Mouse (Mus musculus) cerebellum, postnatal 14 days (tissue): ENCODE data around the gene Bicd2.

ENCODE experiments used
- DNase-seq, 2 experiments: peaks; one replicate each; pipeline ENCODE4 v3.0.0; 2021; ENCODE audit warnings: mixed read lengths in 2 of 2

Gene Bicd2

DNA sequence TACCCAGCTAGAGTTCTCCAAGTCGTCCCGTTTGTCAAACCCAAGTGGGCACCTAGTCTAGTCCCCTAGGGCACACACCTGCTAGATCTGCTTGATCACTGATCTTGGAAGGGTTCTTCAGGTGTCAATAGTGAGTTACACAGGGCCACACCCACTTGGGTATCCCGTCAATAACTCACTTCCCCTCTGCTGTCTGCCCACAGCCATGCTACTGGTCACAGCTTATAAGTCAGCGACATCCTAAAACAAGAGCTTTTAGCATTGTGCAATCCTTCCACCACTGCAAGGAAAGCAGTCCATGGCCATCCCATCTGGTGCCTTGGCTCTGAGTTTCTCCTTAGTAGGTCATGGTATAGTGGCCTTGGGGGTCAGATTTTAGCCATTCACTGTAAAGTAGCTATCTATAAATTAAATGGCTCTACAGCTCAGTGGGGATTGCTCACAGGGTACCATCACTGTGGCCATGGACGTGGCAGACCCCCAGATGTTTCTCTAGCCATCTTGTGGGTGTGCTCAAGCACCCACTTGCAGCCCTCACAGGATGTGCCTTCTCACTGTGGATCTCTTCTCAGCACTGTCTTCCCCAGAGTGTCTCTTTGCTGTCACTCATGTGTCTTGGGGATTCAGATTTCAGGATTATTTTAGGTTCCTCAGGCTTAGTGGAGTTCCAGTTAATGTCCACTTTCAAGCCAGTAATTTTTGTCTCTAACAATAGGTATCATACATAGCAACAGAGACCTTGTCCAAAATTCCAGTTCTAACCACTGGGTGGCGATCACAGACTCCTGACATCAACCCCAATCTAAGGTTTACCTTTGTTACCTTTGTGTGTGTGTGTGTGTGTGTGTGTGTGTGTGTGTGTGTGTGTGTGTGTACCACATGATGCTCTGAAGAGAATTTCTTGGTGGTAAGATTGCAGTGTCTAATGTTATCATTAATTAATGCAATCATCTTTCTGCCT lies 14.9 kb upstream of the Bicd2 start:
- DNase-seq = peak; percentile 79 to 84

DNA sequence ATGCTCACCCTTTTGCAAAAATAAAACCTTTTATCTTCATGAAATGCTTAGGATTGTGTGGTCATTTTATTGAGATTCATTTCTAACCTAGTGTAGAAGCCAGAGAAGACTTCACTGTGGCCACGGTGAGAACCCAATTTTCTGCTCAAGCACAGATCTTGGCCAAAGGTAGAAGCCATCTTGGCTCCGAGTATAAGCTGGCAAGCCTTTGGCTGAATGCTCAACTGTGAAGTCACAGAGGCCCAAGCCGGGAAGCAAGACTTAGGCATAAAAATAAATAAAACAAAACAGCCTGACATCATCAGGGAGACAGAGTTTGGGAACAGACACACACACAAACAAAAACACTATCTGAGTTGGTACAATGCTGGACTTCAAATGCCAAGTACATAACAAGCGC lies 13.3 kb upstream of the Bicd2 start:
- DNase-seq = peak; percentile 37 to 57

DNA sequence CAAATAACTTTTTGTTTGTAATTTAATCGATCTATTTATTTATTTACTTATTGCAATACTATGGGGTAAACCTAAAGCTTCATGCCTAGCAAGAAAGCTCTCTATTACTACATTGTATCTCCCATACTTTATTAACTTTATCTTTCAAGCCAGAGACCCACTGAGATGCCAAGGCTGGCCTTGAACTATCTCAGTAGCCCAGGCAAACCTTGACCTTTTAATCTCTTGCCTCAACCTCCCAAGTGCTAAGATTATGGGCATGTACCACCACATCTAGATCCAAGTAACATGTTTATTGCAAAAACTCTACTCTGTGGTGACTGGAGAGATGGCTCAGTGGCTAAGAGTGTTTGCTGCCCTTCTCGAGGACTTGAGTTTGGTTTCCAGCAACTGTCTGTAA lies 8.1 kb upstream of the Bicd2 start:
- no peak for DNase-seq

DNA sequence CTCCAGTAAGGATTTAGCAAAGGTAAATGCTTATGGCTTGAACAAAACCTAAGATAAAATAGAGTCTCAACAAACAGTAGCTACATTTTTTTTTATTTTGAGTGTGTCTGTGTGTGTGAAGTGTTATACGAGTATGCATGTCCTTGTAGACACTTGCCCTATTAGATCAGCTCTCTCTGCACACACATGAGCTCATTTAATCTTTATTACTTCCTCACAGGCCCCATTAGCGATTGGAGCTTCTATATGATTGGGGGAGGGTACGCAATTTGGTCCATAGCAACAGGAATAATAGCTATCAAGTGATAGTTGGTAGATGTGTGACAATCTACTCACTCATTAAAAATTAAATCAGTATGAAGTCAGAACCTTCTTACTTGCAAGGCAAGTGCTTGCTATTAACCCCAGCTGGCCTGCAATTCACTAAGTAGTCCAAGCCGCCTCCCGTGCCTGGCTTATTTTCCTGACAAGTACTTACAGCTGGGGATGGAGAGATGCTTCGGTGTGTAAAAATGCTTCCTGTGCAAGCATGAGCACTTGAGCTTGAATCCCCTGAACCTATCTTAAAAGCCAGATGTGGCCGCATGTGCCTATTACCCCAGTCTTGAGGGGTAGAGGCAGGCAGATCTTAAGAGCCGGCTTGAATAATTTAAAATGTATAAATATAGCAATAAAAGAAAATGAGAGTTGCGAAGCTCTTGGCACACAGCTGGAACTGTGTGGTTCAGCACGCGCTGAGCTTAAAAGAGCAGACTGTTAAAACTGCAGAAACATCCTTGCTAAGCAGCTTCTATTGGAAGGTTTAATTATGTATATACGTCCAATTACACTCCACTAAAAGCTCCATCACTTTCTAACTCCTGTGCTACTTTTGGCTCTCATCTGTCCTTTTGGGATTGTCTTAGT lies 6.1 kb upstream of the Bicd2 start:
- DNase-seq = no peak

DNA sequence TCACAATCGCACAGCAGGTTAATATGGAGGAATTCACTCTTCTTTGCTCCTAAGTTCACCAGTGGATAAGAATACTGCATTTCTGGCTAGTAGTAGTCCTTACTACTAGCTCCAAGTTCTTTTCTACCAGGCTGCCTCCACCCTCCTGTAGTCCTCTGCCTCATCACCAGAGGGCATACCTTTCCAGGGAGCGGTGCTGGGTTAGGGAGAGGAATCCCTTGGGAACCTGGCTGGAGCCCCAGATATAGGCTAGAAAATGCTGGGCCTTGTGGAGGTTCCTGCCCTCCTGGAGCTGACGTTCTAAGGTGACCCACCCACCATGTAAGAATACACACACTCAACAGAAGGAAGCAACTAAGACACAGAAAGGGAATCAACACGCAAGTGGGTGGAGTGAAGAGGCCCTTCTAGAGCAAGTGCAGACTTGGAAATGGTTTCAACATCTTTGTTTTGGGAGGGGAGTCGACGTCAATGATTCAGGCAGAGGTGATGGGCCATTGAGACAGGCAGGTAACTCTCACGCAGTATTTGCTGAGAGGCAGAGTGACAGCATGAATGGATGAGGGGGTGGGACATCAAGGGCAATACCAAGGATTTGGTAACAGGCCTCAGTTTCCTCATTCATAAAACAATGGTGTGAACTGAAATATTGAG lies 2.4 kb upstream of the Bicd2 start:
- no peak for DNase-seq

DNA sequence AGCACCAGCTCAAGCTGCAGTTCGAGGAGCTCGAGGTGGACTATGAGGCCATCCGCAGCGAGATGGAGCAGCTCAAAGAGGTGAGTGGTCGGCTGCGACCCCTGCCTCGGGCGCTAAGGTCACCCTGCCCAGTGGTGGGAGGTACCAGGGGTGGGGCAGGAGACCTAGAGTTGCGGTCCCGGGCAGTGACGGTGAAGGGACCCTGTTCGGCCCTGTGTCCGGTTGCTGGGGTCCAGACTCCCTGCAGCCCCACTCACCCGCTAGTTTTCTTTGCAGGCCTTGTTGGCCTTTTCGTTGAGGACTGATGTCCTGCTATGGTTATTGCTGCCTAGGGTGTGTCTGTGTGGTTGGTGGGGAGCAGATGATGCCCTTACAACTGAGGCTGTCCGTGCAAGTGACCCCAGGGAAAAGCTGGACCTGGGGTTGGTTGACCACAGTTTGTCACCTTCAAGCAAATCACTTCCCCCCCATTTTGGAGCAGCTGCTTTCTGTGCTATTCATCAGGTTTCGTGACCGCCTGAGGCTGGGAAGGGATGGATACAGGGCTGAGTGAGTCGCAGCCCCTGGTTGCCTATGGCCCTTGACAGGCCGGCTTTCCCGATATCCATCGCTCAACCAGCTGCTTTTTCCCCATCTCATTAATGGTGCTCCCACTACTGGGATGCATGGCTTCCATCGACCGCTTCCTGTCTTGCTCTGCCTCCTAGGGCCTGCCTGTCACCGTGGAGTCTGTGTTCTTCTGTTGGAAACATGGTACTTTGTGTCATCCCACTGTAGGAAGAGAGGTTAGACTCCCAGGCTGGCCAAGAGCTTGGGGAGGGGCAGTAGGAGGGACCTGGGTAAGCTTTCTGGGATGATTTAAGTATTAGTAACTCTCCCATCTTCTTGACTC lies 692 bp downstream of the Bicd2 start:
- DNase-seq = no peak

DNA sequence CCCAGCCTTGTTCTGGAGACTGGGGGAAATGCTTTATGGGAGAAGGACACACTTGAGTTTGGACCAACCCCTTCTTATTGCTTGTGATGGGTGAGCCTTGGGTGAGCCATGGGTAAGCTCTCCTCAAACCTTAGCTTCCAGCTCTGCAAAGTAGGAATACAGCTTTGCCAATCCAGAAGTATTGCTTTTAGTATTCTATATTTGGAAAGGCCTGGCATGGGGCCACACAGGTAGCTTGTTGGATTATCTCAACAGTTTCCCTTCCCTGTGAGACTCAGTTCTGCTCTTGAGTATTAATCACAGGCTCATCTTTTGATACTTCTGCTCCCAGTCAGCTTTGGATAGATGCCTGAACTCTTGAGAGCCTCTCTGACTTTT lies 1.3 kb downstream of the Bicd2 start:
- no peak for DNase-seq

DNA sequence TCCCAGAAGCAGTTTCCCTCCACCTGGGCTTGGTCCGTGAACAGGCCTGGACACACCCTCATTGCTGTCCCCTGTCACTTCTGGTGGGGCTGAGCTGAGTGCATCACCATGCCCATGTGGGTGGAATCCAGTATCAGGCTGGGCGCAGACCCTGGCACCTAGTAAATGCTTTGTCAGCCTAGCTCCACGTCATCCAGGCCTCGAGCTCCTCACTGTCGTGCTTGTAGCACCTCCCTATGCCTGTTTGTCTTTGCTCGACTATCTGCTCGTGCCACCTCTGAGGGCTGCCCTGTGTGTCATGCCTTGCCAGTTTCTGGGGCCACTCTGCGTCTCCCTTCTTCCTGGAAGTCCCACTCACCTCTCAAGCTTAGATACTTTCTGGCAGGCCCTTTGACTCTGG lies 3.2 kb downstream of the Bicd2 start:
- no peak for DNase-seq

DNA sequence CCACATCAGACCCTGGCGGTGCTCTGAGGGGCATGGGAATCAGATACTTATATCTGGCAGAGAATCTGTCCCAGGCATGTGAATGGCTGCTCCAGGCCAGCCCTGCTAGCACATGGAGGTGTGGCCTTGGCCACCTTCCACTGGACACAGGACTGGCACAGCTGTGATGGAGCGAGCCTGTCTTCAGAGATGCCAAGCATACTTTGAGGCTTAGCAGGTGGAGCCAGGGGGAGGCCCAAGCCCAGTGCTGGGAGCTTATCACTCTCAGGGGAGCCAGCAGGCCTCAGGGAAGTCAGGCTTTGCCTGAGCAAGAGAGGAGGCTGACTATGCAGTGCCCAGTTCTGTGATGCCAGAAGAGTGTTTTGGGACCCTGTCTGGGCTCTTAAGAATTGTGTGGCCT lies 4.1 kb downstream of the Bicd2 start:
- DNase-seq = no peak

DNA sequence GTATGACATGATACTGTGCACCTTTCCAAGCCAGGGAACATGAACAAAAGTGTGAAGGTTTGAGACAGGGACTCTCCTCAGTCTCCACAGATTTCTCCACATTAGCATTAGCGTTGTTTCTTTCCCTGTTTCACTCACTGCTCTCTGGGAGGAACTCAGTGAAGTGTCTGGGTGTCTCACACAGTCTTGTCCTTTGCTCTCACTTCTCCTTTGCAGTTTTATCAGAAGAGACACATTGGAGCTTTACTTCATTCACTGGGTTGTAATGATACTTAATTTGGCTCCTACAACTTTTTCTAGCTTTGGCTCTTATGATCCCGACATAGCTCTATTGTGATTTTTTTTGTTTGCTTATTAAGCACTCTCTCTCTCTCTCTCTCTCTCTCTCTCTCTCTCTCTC lies 7.1 kb downstream of the Bicd2 start:
- no peak for DNase-seq

DNA sequence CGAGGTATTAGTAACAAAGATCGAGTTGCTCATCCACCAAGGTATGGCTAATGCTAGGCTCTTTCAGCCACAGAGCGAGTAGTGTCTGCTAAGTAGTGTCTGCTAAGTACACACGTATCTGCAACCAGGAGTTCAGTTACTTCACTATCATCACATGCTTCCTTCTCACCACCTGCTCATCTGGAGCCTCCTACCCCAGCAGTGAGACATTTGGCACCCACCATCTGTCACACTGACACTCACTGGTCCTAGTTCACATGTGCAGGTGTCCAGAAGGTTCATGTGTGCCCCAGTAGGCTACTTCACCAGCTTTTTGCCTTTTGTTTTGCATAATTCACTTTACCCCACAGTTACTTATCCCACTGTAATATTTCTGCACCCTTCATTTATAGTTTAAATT lies 8.0 kb downstream of the Bicd2 start:
- DNase-seq = no peak

DNA sequence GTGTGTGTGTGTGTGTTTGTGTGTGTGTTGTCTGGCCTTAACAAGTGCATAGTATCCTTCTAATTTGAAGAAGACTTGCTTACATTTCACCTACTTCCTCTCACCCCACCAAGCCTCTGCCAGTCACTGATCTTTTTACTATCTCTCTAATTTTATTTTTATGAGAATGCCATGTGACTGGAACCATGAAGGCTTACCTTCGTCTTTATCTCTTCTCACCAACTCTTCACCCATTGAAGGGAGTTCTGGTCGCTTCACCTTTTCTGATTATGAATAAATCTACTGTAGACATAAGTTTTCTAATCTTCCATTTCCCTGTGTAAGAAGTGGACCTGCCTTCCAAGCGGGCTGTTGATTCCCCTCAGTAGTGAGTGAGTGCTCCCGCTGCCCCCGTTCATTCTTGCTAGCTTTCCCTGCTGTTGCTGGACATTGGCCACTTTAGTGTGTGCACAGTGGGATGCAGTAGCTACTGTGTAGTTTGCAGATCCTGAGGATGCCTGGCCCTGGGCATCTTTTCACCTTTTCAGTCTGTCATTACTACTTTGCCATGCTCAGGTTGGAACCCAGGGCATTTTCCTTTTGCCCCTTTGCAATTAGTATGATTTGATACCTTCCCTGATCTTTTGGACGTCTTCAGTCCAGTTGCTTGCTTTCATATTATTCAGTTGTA lies 8.6 kb downstream of the Bicd2 start:
- DNase-seq = no peak

DNA sequence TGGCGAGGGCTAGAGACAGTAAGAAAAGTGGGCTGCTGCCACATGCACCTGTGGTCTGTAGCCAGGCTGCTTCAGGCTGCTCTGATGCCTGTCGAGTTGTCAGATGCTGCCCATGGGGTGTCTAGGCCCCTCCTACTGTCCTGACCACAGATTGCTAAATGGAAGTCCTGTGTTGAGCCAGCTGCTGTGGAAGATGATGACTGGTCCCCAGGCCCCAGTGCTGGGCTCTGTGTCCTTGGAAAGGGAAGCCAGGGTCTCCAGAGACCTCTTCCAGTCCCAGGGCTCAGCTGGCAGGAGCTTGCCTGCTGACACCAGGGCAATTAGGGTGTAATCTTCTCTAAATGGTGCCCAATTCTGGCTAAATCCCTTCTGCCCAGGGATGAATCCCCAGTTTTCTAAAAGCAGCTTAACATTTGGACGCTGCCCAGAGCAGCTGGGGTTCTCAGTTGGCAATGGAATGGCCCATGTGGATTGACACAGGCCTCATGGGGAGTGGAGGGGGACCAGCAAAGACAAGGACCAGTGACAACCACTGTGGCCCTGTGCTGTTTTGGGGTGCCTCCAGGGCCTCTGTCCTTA lies 11.3 kb downstream of the Bicd2 start:
- no peak for DNase-seq

DNA sequence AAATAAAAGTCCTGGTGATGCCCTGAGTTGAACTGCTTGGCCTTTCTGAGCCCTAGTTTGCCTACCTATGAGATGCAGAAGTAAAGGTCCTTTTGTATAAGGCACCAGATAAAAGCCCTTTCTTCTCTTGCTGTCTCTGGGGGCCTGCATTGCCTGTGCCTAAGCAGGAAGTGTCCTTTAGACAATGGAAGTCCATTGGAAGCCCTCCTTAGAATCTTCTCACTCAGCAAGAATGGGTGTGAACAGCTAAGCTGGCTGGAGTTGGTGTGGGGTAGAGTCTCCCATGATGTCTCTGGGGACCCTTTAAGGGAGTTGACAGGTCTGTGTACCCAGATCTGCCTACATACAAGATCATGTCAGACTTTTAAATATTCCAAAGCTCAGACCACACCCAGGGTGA lies 12.0 kb downstream of the Bicd2 start:
- no peak for DNase-seq

DNA sequence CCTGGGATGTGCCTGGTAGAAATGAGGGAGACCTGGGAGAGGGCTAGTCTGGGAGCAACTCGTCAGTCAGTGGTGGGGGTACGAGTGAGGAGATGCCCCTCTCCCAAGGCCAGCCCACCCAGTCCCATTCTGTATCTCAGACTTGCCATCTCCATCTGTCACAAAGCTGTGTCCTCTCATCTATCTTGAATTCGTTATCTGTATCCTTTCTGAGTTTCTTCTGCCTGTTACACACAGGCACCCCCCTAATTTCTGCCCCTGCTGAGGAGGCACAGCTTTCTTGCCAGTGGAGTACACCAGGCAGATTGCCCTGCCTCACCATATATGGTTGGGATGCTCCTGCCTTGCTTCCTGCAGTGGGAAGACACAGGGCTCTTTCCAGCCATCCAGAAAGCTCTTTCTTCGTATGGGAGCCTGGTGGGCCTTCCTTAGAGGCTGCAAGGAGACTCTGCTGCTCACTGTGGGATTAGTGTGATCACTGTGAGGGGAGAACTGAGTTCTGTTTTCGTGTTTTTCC lies 12.7 kb downstream of the Bicd2 start:
- no peak for DNase-seq

DNA sequence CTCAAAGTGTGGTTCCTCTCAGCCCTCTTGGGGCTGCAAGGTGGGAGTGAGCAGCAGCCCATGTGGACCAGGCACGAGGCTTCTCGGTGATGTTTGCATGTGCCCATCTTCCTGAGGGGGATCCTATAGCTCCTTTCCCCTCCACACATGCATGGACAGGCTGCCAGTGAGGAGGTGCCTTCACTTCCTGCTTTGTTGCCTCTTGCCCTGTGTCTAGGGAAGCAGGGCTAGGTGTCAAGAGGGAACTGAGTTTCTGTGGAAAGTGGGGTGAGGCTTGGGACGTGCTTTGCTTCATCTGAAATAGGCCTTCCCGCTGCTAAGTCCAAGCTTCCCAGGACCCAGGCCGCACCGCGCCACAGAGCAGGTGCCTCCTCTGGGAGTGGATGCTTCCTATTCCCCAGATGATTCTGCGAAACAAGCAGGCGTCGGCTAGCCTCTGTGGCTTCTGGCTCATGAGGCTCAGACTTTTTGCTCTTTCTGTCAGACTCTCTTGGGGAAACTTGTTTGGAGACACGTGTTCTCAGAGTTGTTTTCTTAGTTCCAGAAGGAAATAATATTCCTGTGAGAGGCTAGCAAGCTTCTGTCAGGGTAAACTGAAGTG lies 14.2 kb downstream of the Bicd2 start:
- no peak for DNase-seq

DNA sequence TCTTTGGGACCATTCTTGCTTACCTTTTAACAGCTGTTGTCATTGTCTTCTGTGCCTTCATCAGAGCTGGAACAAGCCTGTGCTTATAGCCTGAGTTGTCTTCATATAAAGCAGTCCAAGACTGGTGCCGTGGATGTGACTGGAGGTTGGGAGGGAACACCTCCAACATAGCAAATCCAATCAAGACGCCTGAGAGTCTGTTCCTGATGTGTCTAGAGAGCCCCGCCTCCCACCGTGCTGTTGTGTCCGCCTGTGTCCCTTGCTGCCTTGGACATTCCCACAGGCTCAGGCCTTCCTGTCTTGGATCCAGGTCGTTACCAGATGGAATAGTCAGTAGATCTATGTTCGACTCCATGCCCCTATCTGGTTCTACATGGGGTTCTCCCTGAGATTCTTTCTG lies 14.7 kb downstream of the Bicd2 start:
- DNase-seq = no peak

DNA sequence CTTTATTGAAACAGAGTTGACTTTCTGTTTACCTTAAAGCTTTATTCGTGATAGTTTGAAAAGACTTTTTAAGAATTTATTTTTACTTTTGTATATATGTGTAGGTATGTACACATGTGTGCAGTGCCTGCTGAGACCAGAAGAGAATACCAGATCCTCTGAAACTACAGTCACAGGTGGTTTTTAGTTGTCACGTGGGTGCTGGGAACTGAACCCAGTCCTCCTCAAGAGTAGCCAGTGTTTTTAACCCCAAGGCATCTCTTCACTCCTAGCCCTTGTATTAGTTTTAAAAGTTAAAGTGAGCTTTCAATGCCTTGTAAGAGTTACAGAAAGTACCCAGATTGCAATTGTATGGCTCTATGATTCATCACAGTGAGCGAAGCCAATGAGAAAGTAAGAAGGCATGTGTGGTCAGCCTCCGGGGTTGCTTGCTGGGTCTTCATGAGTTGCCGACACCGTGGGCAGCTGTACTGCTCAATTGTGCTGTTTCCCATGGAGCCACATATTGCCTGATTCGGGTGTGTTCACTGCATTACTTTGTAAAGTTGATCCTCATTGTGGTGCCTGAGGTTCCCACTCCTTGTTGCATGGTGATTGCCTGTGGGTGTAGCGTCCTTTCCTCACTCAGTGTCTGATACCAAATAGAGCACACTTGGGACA lies 16.1 kb downstream of the Bicd2 start:
- DNase-seq = no peak

DNA sequence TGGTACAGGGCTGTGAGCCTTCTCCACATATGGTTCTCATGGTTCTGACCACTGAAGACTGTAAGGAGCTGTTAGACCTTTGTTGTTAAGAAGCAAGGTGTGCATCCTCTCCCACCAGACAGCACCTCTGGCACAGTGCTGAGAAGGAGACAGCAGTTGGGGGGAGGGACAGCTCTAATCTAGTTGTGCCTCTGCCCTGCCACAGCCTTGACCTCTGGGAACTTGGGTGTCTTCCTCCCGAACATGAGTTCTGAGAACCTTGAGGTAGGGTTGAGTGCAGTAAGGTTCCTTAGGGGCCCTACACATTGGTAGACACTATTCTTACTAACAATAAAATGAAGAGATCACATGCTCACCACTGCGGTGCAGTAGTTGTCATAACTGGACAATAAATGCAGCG lies 16.8 kb downstream of the Bicd2 start:
- no peak for DNase-seq

DNA sequence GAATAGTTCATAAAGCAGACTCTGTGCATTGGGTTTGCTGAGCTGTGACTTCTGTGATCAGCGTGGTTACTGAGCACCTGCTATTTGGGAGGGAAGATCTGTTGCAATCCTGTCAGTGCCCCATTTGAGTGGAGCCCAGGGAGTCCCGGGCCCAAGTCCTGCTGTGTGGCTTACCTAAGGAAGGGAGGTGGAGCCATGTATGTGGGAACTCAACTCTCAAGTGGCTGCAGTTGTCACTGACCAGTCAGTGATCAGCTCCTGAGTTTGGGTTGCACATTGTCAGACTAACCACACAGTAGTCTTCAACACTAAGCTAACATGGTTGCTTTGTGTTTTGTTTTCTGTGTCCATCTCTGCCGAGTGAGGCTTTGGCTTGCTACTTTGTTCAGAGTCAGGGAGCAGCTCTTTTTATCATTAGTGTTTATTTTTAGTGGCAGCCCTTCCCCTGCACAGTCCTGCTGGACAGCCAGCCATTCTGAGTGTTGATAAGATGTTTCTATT lies 19.6 kb downstream of the Bicd2 start:
- no peak for DNase-seq
